Comparison of ENCODE assay signal across 12 mouse cellular contexts in genomic region chr19:53741902-53742301, GRCm38 (mm10).
A peak's percentile ranks its signal among the peaks of the same experiment; 100 is the strongest.
DNase-seq lines count a peak whose midpoint lies in the region; ATAC-seq and TF ChIP-seq lines count a peak whose summit lies in the region.
"Had no signal": no experiment of that assay in that cellular context is flagged by ENCODE, and none has a peak within 500 bp of the region (broad histone marks: within the 10 kb centered on the region; RNA-seq: fewer than 3 reads in every experiment).

No protein-coding gene starts in this region.

- no peak for TF ChIP-seq POLR2A in brain, embryonic 14.5 days (IDR thresholded peaks at IDR 0.05; ENCODE audit: borderline replicate concordance, extremely low read depth, insufficient read depth, insufficient read length, poor library complexity, severe bottlenecking)
- TF ChIP-seq POLR2A in small intestine, adult 2 months (IDR thresholded peaks at IDR 0.05; ENCODE audit: low read depth, low read length) = no peak

- no peaks in the 10 kb centered on the region for H3K36me3 ChIP-seq in hindbrain, embryonic 11.5 days (ENCODE audit: control insufficient read depth, insufficient read depth, low read length)
- H3K36me3 ChIP-seq in hindbrain, embryonic 16.5 days (ENCODE audit: control insufficient read depth, insufficient read depth, low read length) = no peaks in the 10 kb centered on the region
- no peaks in the 10 kb centered on the region for H3K36me3 ChIP-seq in midbrain, embryonic 11.5 days (ENCODE audit: control insufficient read depth, insufficient read depth, low read length)
- H3K36me3 ChIP-seq in midbrain, embryonic 16.5 days (ENCODE audit: control insufficient read depth, insufficient read depth, low read length) = no peaks in the 10 kb centered on the region
- no peaks in the 10 kb centered on the region for H3K36me3 ChIP-seq in small intestine, adult 2 months (ENCODE audit: control insufficient read depth, insufficient read depth, low read length)
- H3K36me3 ChIP-seq: embryonic facial prominence, embryonic 13.5 days had no signal

- H3K9ac ChIP-seq in hindbrain, embryonic 11.5 days (ENCODE audit: low read depth, low read length) = no peak overlapping the region
- no peak overlapping the region for H3K9ac ChIP-seq in hindbrain, embryonic 16.5 days (ENCODE audit: low read depth, low read length)
- H3K9ac ChIP-seq in midbrain, embryonic 11.5 days (ENCODE audit: low read length) = no peak overlapping the region
- no peak overlapping the region for H3K9ac ChIP-seq in midbrain, embryonic 16.5 days (ENCODE audit: low read depth, low read length)
- H3K9ac ChIP-seq: embryonic facial prominence, embryonic 13.5 days had no signal

- no peaks in the 10 kb centered on the region for H3K27me3 ChIP-seq in hindbrain, embryonic 11.5 days (ENCODE audit: control insufficient read depth, insufficient read depth, low read length)
- no peaks in the 10 kb centered on the region for H3K27me3 ChIP-seq in hindbrain, embryonic 16.5 days (replicated peaks; ENCODE audit: control insufficient read depth, insufficient read depth, low read length)
- H3K27me3 ChIP-seq in midbrain, embryonic 11.5 days (ENCODE audit: control insufficient read depth, insufficient read depth, low read length) = no peaks in the 10 kb centered on the region
- no peaks in the 10 kb centered on the region for H3K27me3 ChIP-seq in midbrain, embryonic 16.5 days (ENCODE audit: control insufficient read depth, insufficient read depth, low read depth, low read length)
- H3K27me3 ChIP-seq in small intestine, adult 2 months (ENCODE audit: control insufficient read depth, insufficient read depth, low read length) = no peaks in the 10 kb centered on the region
- H3K27me3 ChIP-seq: embryonic facial prominence, embryonic 13.5 days had no signal

- no peaks in the 10 kb centered on the region for H3K4me1 ChIP-seq in hindbrain, embryonic 11.5 days (replicated peaks; ENCODE audit: control insufficient read depth, insufficient read depth, low read length)
- H3K4me1 ChIP-seq in hindbrain, embryonic 16.5 days (ENCODE audit: control insufficient read depth, insufficient read depth, low read depth, low read length) = no peaks in the 10 kb centered on the region
- no peaks in the 10 kb centered on the region for H3K4me1 ChIP-seq in midbrain, embryonic 11.5 days (ENCODE audit: control insufficient read depth, insufficient read depth, low read length)
- H3K4me1 ChIP-seq in midbrain, embryonic 16.5 days (ENCODE audit: control insufficient read depth, insufficient read depth, low read length) = no peaks in the 10 kb centered on the region
- H3K4me1 ChIP-seq in small intestine, adult 2 months (ENCODE audit: control insufficient read depth, insufficient read depth, insufficient read length, low read length) = no peaks in the 10 kb centered on the region

- no peak overlapping the region for H3K27ac ChIP-seq in hindbrain, embryonic 11.5 days (ENCODE audit: low read depth, low read length)
- no peak overlapping the region for H3K27ac ChIP-seq in hindbrain, embryonic 16.5 days (ENCODE audit: low read depth, low read length)
- H3K27ac ChIP-seq in midbrain, embryonic 11.5 days (ENCODE audit: low read depth, low read length) = no peak overlapping the region
- no peak overlapping the region for H3K27ac ChIP-seq in midbrain, embryonic 16.5 days (ENCODE audit: low read length)
- no peak overlapping the region for H3K27ac ChIP-seq in small intestine, adult 2 months (ENCODE audit: insufficient read depth, low read depth, low read length)
- H3K27ac ChIP-seq: embryonic facial prominence, embryonic 13.5 days had no signal

- H3K4me2 ChIP-seq in hindbrain, embryonic 11.5 days (replicated peaks; ENCODE audit: low read depth, low read length) = no peak overlapping the region
- no peak overlapping the region for H3K4me2 ChIP-seq in hindbrain, embryonic 16.5 days (ENCODE audit: low read length)
- H3K4me2 ChIP-seq in midbrain, embryonic 11.5 days = no peak overlapping the region
- H3K4me2 ChIP-seq in midbrain, embryonic 16.5 days (ENCODE audit: low read length) = no peak overlapping the region
- H3K4me2 ChIP-seq: embryonic facial prominence, embryonic 13.5 days; heart, embryonic 11.5 days had no signal

- 70% methylated on average over 3 of the region's 3 CpGs for WGBS in hindbrain, embryonic 11.5 days
- 67% methylated on average over 3 of the region's 3 CpGs for WGBS in hindbrain, embryonic 16.5 days
- WGBS in midbrain, embryonic 11.5 days = 75% methylated on average over 3 of the region's 3 CpGs
- WGBS in midbrain, embryonic 16.5 days = 62% methylated on average over 3 of the region's 3 CpGs
- WGBS in small intestine, adult 2 months = 61% methylated on average over 3 of the region's 3 CpGs

- no peak overlapping the region for H3K4me3 ChIP-seq in hindbrain, embryonic 11.5 days (ENCODE audit: low read depth, low read length)
- H3K4me3 ChIP-seq in hindbrain, embryonic 16.5 days (ENCODE audit: low read length) = no peak overlapping the region
- H3K4me3 ChIP-seq in midbrain, embryonic 11.5 days (ENCODE audit: low read depth, low read length) = no peak overlapping the region
- no peak overlapping the region for H3K4me3 ChIP-seq in midbrain, embryonic 16.5 days (ENCODE audit: low read depth, low read length)
- no peak overlapping the region for H3K4me3 ChIP-seq in small intestine, adult 2 months (ENCODE audit: low read depth, low read length)
- H3K4me3 ChIP-seq: embryonic facial prominence, embryonic 13.5 days; megakaryocyte, embryonic 14.5 days had no signal

- TF ChIP-seq CTCF in brain, embryonic 14.5 days (IDR thresholded peaks at IDR 0.05; ENCODE audit: borderline replicate concordance, extremely low read depth, insufficient read depth, insufficient read length) = peak; percentile 26; the same call in 1 of the 2 replicates
- TF ChIP-seq CTCF in small intestine, adult 2 months (IDR thresholded peaks at IDR 0.05; ENCODE audit: extremely low read depth, insufficient read length, insufficient replicate concordance, low read depth, low read length) = peak; percentile 20; the same call in 1 of the 2 replicates

- H3K9me3 ChIP-seq in hindbrain, embryonic 11.5 days (ENCODE audit: control insufficient read depth, low read length) = no peaks in the 10 kb centered on the region
- no peaks in the 10 kb centered on the region for H3K9me3 ChIP-seq in hindbrain, embryonic 16.5 days (ENCODE audit: control insufficient read depth, low read length)
- no peaks in the 10 kb centered on the region for H3K9me3 ChIP-seq in midbrain, embryonic 11.5 days (ENCODE audit: control insufficient read depth, low read length)
- no peaks in the 10 kb centered on the region for H3K9me3 ChIP-seq in midbrain, embryonic 16.5 days (replicated peaks; ENCODE audit: control insufficient read depth, low read length, poor library complexity, severe bottlenecking)
- H3K9me3 ChIP-seq: embryonic facial prominence, embryonic 13.5 days; megakaryocyte, embryonic 14.5 days had no signal

- DNase-seq in hindbrain, embryonic 11.5 days (ENCODE audit: low spot score) = peak; percentile 40
- peak; percentile 89 for DNase-seq in midbrain, embryonic 11.5 days (ENCODE audit: low spot score, missing footprints)
- peak; percentile 68 for DNase-seq in brain, embryonic 14.5 days (ENCODE audit: low read depth)
- DNase-seq in gastrocnemius, postnatal 10 days = no peak
- no peak for DNase-seq in ovary, postnatal 10 days (ENCODE audit: low spot score)
- DNase-seq: right cerebral cortex, adult 18-20 months had no signal

- ATAC-seq in hindbrain, embryonic 11.5 days (ENCODE audit: low FRiP score) = no peak
- no peak for ATAC-seq in hindbrain, embryonic 16.5 days
- no peak for ATAC-seq in midbrain, embryonic 11.5 days (ENCODE audit: low FRiP score)
- ATAC-seq in midbrain, embryonic 16.5 days = no peak

Comparison
In these comparisons a context has a peak if more than half of its experiments do, and no peak if none do; other contexts are left out.
1. DNase-seq: peak in hindbrain, embryonic 11.5 days (single experiment), midbrain, embryonic 11.5 days (single experiment) and brain, embryonic 14.5 days (single experiment); none in gastrocnemius, postnatal 10 days (single experiment) and ovary, postnatal 10 days (single experiment).